Mouse (Mus musculus) splenic B cell, adult 2 months (primary cell): ENCODE data around the gene Mmaa.

Experiments used
- DNase-seq: peaks from one replicate; pipeline ENCODE4 v3.0.0-alpha.2; 2011; ENCODE audit warnings: low read depth, low spot score
- H3K27me3 ChIP-seq: 2 replicates; pipeline ENCODE4 v1.6.1; 2012; ENCODE audit warnings: mild to moderate bottlenecking, low read length, moderate library complexity, mixed read lengths; ENCODE audit not compliant: control insufficient read depth, poor library complexity, insufficient read depth, severe bottlenecking
- H3K36me3 ChIP-seq: 2 replicates; pipeline ENCODE4 v1.6.1; 2012; ENCODE audit warnings: mild to moderate bottlenecking, low read length, moderate library complexity, mixed read lengths; ENCODE audit not compliant: control insufficient read depth, poor library complexity, insufficient read depth, severe bottlenecking

Mmaa gene

DNA sequence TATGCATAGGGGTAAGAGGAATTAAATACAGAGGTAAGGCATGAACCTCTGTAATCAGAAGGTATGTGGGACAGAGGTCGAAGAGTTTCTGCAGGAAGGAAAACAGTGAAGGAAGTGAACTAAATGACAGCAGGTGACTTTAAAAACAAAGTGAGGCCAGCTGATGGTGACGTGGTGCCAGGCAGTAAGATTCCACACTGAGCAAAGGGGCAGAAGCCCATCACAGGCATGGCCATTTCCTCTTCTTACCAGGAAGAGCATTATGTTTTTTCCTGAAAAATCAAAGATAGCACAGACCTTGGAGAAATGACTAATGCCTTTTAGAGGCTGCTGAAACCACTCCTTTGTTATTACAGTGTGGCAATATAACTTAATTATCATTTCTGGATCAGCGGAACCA is 6.8 kb upstream of the Mmaa start:
- Histone ChIP-seq H3K36me3 (no peaks in the 10 kb centered on the region), H3K27me3 (no peaks in the 10 kb centered on the region)
- DNase-seq = no peak

DNA sequence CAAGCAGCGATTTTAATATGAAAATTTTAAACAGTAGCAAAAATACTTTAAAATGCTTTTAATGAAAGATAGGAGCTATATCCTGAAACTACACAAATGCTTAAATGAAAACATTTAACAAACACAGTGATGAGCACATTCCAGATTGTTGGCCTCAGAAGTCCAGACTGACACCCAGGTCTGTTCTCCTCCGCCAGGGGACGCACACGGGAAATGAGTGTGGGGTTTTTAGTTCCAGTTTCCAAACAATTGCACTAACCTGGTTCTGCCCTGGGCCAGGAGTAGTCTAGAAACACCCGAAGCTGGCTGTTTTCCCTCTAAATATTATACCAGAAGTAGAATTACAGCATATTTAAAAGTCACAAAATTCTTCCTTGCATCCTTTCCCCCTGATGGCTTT is 5.0 kb upstream of the Mmaa start:
- peak; percentile 38 for DNase-seq
- no peaks in the 10 kb centered on the region for H3K27me3 ChIP-seq
- no peaks in the 10 kb centered on the region for H3K36me3 ChIP-seq

DNA sequence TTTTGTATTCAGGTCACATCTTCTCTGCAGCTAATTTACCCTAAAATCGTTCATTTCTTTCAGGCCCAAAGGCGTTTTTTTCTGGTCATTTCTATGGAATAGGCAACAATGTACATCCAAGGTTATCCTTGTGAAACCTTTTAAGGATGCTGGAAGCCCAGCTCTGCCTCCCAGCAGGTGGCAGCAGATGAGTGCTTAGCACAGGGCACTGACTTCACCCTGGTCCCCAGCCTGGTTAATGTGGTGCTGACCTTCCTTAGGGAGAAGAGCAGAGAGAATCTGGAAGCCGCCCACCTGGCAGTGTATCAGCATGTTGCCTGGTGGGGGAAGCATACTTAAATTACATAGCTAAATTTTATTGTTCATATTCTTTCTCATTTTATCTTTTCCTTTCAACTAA is 3.0 kb upstream of the Mmaa start:
- no peaks in the 10 kb centered on the region for H3K36me3 ChIP-seq
- DNase-seq = peak; percentile 51
- H3K27me3 ChIP-seq = no peaks in the 10 kb centered on the region

DNA sequence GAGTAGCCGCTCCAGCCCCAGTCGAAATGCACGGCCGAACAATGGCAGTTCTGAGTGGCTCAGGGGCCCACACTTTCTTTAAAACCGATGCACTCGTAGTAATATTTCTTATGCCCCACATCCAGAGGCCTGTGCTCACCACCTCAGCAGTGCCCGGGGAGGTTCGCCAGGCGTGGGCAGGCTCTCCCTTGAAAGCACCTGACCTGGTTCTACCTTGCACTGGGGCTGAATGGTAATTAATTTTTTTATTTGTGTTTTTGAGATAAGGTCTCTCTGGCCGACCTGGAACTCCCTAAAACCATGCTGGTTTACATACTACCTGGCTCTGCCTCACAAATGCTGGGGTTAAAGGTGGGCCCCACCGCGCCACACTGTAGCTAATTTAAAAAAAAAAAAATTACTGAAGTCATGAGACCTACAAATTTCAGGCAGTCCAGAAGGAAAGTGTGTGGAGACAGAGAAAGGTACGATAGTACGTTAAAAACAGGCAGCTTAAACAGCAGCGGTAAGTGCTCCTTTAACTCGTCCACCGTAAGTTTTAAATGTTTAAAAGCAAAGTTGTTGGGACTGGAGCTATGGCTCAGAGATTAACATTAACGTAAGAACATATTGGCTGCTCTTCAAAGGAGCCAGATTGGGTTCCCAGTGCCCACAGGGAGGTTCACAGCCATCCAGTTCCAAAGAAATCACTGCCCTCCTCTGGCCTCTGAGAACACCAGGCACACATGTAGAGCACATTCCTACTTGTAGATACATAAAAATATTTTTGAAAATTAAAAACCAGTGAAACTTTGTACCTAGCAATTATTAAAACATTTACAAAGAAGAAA is 754 bp upstream of the Mmaa start:
- no peak for DNase-seq
- no peaks in the 10 kb centered on the region for H3K36me3 ChIP-seq
- H3K27me3 ChIP-seq = no peaks in the 10 kb centered on the region

DNA sequence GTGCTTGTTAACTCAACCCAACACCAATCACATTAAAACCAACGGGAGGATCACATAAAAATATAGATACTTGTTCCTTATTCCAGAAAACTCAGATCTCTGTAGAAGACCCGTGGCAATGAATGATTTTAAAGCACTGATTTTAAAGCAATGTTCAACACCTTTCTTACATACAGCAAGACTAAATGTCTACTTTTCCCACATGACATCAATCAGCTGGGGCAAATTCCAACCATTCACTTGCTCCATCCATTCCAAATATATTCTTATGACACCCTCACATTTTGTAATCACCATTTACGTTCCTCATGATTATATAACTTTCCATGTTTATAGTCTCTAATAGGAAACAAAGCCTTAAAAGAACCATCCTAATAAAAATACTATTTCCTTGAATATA is 896 bp downstream of the Mmaa start:
- H3K36me3 ChIP-seq = no peaks in the 10 kb centered on the region
- DNase-seq = no peak
- no peaks in the 10 kb centered on the region for H3K27me3 ChIP-seq

DNA sequence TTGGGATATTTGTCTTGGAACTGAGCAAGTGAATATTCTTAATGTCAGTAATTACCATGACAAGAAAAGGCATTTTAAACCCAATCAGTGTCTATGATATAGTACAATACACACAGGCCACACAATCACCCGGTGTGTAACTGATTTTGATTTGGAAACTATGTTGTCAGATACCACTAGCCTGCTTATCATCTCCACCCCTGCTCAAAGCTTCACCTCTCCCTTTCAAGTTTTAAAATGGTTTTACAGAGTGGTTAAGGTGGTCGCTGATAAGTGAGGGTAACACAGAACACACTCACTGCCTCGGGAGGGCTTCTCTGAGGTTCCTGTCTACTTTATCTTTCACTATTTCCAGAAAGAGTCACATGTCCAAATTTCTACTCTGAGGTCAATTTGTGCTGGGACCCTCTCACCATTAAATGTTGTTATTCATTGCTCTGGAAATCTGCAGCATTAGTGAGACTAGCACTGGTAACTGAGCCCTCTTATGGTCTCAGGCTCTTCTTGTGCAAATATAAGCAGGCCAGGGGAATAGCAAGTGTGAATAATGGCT is 1.9 kb downstream of the Mmaa start:
- H3K36me3 ChIP-seq = no peaks in the 10 kb centered on the region
- no peaks in the 10 kb centered on the region for H3K27me3 ChIP-seq
- no peak for DNase-seq

DNA sequence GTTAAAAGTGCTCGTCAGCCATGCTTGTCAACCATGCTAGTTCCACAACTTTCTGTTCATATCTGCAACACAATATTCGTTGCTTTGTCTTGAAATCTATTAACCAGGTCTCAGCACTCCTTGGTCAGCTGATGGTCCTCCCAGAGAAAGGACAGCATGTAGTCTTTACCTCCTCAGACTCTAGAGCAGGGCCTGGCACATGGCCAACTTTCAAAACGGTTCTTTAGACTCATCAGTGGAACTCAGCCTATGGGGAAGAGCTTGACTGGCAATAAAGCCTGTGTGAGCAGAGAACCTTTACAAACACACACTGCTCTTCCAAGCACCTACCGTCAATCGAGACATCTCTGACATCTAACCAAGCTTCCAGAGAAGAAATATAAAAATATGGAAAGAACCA is 5.1 kb downstream of the Mmaa start:
- Histone ChIP-seq H3K36me3 (no peaks in the 10 kb centered on the region), H3K27me3 (no peaks in the 10 kb centered on the region)
- no peak for DNase-seq

DNA sequence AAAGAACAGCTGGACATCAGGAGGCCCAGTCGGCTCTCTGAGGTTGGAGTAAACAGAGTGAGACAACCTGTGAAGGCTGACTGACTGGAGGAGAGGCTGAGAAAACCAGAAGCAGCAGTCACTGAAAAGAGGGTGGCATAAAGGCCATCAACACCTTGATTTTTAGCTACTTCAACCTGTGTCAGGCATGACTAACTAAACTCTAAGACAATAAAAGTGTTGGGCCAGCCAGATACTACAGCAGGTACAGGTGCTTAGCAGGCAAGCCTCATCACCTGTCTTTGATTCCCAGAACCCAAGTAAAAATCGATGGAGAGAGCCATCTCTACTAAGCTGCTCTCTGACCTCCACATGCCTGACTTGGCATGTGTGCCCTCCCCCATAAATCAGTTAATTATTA is 6.1 kb downstream of the Mmaa start:
- no peak for DNase-seq
- H3K36me3 ChIP-seq = no peaks in the 10 kb centered on the region
- no peaks in the 10 kb centered on the region for H3K27me3 ChIP-seq

DNA sequence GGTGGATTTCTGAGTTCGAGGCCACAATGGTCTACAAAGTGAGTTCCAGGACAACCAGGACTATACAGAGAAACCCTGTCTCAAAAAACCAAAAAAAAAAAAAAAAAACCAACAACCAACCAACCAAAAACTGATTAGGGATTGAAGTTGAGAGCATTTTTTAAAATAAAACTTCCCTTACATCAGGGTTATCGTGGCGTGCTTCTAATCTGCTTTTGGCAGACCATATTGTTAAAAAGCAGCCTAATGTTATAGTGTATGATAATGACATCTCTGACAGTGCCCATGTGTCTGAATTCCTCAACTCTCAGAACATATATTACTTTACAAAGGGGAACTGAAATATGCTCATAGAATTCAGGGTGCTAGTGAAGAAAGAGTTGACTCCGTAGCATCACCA is 6.5 kb downstream of the Mmaa start:
- no peaks in the 10 kb centered on the region for H3K27me3 ChIP-seq
- H3K36me3 ChIP-seq = no peaks in the 10 kb centered on the region
- DNase-seq = no peak

DNA sequence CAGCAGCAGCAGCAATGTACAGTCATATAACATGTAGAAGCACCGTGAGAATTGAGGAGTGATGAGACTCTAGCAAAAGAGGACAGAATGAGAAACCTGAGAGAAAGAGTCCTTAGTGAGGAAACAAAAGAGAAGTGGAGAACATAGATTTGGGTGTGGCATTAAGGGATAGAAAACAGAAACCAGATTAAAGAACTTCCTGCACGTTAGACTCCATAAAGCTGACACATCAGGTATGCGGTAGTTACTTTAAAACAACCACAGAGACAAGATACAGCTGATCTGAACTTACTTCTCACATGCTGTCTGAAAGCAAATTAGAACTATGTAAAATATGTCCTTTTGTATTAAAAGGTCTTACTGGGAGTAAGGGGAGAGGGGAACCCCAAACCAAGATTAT is 8.3 kb downstream of the Mmaa start:
- no peaks in the 10 kb centered on the region for H3K27me3 ChIP-seq
- no peaks in the 10 kb centered on the region; the same call in 1 of the 2 replicates for H3K36me3 ChIP-seq
- DNase-seq = no peak

DNA sequence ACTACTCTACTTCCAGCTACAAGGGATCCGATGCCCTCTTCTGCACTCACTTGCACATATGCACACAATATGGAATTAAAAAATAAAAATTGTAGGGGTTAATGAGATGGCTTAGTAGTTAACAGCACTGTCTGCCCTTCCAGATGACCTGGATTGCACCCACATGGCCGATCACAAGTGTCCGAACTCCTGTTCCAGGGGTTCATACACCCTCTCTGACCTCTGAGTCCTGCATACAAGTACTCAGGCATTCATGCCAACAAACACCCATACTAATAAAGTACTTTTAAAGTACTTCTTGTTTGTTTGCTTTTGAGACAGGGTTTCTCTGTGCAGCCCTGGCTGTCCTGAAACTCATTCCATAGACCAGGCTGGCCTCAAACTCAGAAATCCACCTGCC is 10.1 kb downstream of the Mmaa start:
- no peaks in the 10 kb centered on the region for H3K27me3 ChIP-seq
- no peak for DNase-seq
- H3K36me3 ChIP-seq = no peaks in the 10 kb centered on the region; the same call in 1 of the 2 replicates

DNA sequence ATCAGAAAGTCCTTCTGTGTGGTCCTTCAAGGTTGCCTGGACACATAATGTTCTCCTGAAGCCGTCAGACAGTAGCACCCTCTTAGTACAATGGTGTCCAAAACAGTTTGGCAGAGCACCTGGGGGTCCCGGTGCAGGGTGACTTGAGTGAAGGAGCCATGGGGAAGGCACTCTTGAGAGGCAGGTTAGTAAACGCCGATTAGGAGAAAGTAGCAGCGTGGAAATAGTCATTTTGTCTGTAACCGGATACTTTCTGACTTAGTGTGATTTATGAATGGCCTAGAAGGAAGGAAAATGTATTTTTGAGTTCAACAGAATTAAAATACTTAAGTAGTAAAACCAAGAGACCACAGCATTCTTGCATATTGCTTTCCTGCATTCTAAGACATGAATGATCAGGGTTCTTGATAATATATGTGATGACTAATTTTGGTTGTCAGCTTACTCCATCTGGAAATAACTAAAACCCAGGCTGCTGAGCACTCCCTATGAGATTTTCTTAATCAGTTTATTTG is 13.3 kb downstream of the Mmaa start:
- Histone ChIP-seq H3K27me3 (no peaks in the 10 kb centered on the region), H3K36me3 (peaks cover 2% of the 10 kb centered on the region)
- no peak for DNase-seq

DNA sequence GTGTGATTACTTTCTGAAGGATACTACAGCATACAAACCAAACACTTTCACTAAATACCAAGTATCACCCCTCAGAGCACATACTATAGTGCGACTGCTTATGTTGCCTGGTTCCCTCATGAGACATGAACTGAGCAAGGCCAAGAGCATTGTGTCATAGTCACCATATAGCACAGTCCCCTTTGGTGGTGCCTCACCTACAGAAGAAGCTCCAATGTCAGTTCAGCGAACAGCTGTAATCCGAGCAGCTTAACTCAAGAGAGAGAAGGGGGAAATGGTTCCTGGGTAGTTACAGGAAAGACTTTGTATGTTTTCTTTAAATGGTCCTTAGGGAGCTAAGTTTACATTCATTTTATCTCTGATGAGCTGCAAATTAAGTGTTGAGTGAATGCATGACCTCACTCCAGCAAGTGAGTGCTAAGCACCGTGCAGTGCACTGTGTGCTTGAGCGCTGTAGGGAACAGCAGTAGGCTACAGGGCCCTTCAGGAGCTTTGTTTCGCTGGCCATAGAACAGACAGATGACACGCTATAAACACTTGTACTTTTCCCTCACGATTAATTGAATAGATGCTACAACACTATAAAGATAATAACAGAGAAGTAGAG is 17.4 kb downstream of the Mmaa start:
- no peaks in the 10 kb centered on the region for H3K27me3 ChIP-seq
- H3K36me3 ChIP-seq = peaks cover 2% of the 10 kb centered on the region; the same call in 1 of the 2 replicates
- DNase-seq = no peak

DNA sequence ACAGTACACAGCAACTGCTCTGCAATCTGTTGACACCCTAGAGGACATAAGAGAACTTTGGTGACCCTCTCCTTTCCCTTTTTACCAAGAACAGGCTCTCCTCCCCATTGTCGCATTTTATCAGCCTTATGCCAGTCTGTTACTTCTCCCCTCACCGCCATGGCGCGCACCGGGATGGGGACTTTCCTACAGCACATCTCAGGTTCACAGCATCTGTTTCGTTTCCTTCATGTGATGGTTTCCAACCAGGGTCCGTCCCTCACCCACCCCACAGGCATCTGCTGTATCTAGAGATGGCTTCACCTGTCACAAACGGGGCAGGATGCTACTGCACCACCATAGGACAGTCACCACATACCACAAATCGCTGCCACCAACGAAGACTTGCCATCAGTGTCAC is 19.8 kb downstream of the Mmaa start:
- H3K27me3 ChIP-seq = no peaks in the 10 kb centered on the region
- no peak for DNase-seq
- H3K36me3 ChIP-seq = peaks cover 2% of the 10 kb centered on the region; the same call in 1 of the 2 replicates

DNA sequence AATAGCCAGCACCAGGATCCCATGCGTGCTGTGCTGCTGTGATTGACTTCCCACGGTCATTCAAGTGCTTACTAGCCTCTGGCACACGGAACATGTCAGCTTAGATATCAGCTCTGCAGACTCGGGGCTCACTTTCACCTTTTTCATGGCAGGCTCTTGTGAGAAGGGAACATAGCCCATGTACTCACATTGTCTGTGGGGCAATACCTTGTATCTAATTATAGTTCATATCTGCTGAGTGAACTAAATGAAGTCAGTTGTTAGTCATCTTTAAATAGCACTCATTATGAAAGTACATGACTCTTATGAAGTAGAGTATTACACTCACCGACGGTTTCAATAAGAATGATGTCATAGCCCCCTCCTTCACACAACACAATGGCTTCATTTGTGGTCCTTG is 21.0 kb downstream of the Mmaa start:
- no peaks in the 10 kb centered on the region for H3K27me3 ChIP-seq
- no peak for DNase-seq

More for the DNA sequence above, 21.0 kb downstream of the Mmaa start:
- H3K36me3 ChIP-seq = peaks cover 2% of the 10 kb centered on the region; the same call in 1 of the 2 replicates
